Mouse (Mus musculus) large intestine, adult 2 months (tissue): ENCODE results near the gene Gm2022. TPM values are rescaled to one million over a fixed set of nuclear protein-coding genes. Genes with fewer than 3 reads are reported as not detected.
"Not testable (repeated sequence)": the region's sequence is repeated elsewhere in the genome, so short reads cannot be mapped to it uniquely, and the experiment has no call there.

Source experiments
- DNase-seq: peaks from one replicate; pipeline ENCODE4 v3.0.0-alpha.2; 2012; ENCODE audit warnings: low read depth, low spot score
- WGBS: fragments of 180-500 bp; shearing (Covaris S2); methylation state at CpG from one replicate; pipeline ENCODE4 v1.1.7; 2018; 5-methylcytosine and 5-hydroxymethylcytosine counted together
- polyA plus RNA-seq: library from polyadenylated mRNA; depleted of rRNA; stranded (reverse); fragments of >200 nt; gene quantifications from 2 replicates; pipeline ENCODE4 v1.2.3, GENCODE M21; 2012; rRNA removed

Gm2022 gene
- polyA plus RNA-seq: not detected in 2 replicates

- WGBS: 46% methylated on average over 1 of the region's 1 CpGs
Observed at GRCm38 (mm10) chr12:87895070-87895469, at the start of gene Gm2022. Gene Gm2022, plus strand, starts transcription at chr12:87895370.

GRCm38 (mm10) chr12:87850657-87851056 lies 44.5 kb upstream of the Gm2022 start:
- no CpG with 5 or more reads among the region's 2 CpGs for WGBS

More at GRCm38 (mm10) chr12:87895070-87895469, at the start of gene Gm2022:
- not testable (repeated sequence) for DNase-seq

GRCm38 (mm10) chr12:87856067-87856466 lies 39.1 kb upstream of the Gm2022 start:
- WGBS: 85% methylated on average over 1 of the region's 1 CpGs
- not testable (repeated sequence) for DNase-seq

More at GRCm38 (mm10) chr12:87850657-87851056, 44.5 kb upstream of the Gm2022 start:
- DNase-seq: not testable (repeated sequence)

GRCm38 (mm10) chr12:87861740-87862692 lies 33.2 kb upstream of the Gm2022 start:
- not testable (repeated sequence) for DNase-seq
- WGBS: 81% methylated on average over 23 of the region's 23 CpGs

- 92% methylated on average over 10 of the region's 11 CpGs for WGBS
Observed at GRCm38 (mm10) chr12:87863638-87864037, 31.5 kb upstream of the Gm2022 start.

GRCm38 (mm10) chr12:87864048-87864447 lies 31.1 kb upstream of the Gm2022 start:
- not testable (repeated sequence) for DNase-seq
- WGBS: 75% methylated on average over 2 of the region's 2 CpGs

More at GRCm38 (mm10) chr12:87863638-87864037, 31.5 kb upstream of the Gm2022 start:
- DNase-seq: not testable (repeated sequence)

- not testable (repeated sequence) for DNase-seq
- WGBS: 69% methylated on average over 5 of the region's 5 CpGs
Observed at GRCm38 (mm10) chr12:87873772-87874171, 21.4 kb upstream of the Gm2022 start, which contains the start of gene Gm2016. Gene Gm2016, plus strand, starts transcription at chr12:87874072.

- WGBS: 73% methylated on average over 2 of the region's 2 CpGs
- DNase-seq: not testable (repeated sequence)
Observed at GRCm38 (mm10) chr12:87919721-87920120, 24.6 kb downstream of the Gm2022 start, which contains the start of gene Gm2035. Gene Gm2035, minus strand, starts transcription at chr12:87919857.

Other genes with a start within 250 kb of the Gm2022 start
- gene Gm21319, start 119.6 kb upstream of the Gm2022 start, polyA plus RNA-seq: not detected in 2 replicates
- gene Gm21936, start 99.9 kb upstream of the Gm2022 start, polyA plus RNA-seq: not detected in 2 replicates
- gene BB287469, start 78.8 kb upstream of the Gm2022 start, polyA plus RNA-seq: not detected in 2 replicates
- gene Gm2001, start 53.0 kb upstream of the Gm2022 start, polyA plus RNA-seq: not detected in 2 replicates
- gene Gm2016, start 21.3 kb upstream of the Gm2022 start, polyA plus RNA-seq: not detected in 2 replicates
- gene Gm2035, start 24.5 kb downstream of the Gm2022 start, polyA plus RNA-seq: not detected in 2 replicates
- gene Gm2042, start 58.7 kb downstream of the Gm2022 start, polyA plus RNA-seq: not detected in 2 replicates
- not detected in 2 replicates for gene Gm2075, start 116.5 kb downstream of the Gm2022 start, polyA plus RNA-seq
- not detected in 2 replicates for gene Gm6803, start 123.4 kb downstream of the Gm2022 start, polyA plus RNA-seq
- not detected in 2 replicates for gene Gm2056, start 131.6 kb downstream of the Gm2022 start, polyA plus RNA-seq
- not detected in 2 replicates for gene Gm16368, start 188.3 kb downstream of the Gm2022 start, polyA plus RNA-seq